Mouse (Mus musculus): ENCODE data around the gene Sfrp2.

Gene Sfrp2

GRCm38 (mm10) chr3:83771160-83771869, 5.2 kb downstream of the Sfrp2 start:
- DNase-seq (ENCODE audit: low read depth, low spot score) = no peak

GRCm38 (mm10) chr3:83773281-83773680, 7.2 kb downstream of the Sfrp2 start:
- DNase-seq (ENCODE audit: low read depth, low spot score) = no peak

DNA sequence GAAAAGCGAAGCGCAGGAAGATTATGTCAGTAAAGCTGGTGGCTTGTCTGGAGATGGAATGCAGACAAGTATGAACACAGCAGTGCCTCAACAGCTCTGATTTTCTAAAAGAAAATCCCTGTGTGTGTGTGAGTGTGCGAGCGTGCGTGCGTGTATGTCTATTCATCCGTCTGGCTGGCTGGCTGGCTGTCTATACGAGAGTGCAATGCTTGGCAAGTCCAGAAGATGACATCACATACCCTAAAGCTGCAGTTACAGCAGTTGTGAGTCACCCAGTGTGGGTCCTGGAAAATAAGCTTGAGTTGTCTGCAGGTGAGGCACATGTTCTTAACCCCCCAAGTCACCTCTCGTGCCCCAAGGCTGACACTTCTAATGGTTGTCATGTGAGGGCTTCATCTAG, 9.3 kb downstream of the Sfrp2 start:
- DNase-seq (ENCODE audit: low read depth, low spot score) = no peak

GRCm38 (mm10) chr3:83781460-83782222, 15.5 kb downstream of the Sfrp2 start:
- DNase-seq (ENCODE audit: low read depth, low spot score) = no peak

GRCm38 (mm10) chr3:83783716-83784469, 17.8 kb downstream of the Sfrp2 start:
- DNase-seq (ENCODE audit: low read depth, low spot score) = no peak

GRCm38 (mm10) chr3:83784726-83785125, 18.6 kb downstream of the Sfrp2 start:
- DNase-seq (ENCODE audit: low read depth, low spot score) = no peak

DNA sequence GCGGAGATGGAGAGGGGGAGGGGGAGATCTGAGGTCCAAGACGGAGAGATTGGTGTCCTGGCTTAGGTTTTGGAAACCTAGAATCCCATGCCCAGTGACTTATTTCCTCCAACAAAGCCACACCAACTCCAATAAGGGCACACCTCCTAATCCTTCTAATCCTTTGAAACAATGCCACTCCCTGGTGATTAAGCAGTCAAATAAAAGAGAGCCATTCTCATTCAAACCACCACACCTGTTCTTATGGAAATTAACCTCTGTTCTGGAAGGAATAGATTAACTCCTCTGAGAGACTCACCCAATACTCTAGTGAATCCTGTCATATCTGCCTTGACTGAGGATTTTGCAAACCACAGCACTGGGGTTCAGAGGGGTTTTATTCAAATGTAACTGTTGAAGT, 21.0 kb downstream of the Sfrp2 start:
- no peak for DNase-seq (ENCODE audit: low read depth, low spot score)

GRCm38 (mm10) chr3:83787776-83788305, 21.7 kb downstream of the Sfrp2 start:
- no peak for DNase-seq (ENCODE audit: low read depth, low spot score)

DNA sequence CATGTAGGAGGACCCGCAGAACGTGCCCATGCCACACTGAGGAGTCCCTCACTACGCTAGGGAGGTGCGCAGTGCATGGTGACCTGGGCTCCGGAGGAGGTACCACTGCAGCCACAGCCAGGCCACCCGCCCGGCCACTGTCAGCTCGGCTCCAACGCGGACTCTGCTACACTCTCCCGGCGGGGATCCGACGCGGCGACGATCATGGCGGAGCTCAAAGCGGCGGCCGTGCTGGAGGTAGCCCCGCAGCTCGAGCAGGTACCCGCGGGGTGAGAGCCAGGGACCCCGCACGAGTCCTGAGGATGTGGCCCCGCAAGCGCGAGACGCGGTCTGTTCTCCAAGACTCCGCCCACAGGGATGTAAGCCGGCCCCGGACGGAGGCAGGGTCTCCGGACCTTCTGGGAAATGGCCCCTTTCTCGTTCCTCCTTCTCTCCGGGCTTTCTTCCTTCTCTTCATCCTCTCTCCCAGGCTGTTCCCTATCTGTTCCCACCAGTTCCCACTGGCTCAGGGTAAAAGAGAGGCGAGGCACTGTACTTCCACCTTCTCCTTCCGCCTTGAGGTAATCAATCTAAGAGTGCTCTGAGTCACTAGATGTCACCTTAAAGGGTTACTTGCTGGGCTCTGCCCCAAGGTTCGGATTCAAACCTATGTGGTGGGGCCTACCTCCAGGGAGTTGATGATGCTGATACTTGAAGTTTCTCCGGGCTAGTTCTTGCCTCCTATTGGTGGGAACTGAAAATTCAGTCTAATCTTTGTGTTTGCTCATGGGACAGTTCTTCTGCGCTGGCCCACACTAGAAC, 23.7 kb downstream of the Sfrp2 start:
- DNase-seq (ENCODE audit: low read depth, low spot score) = no peak

DNA sequence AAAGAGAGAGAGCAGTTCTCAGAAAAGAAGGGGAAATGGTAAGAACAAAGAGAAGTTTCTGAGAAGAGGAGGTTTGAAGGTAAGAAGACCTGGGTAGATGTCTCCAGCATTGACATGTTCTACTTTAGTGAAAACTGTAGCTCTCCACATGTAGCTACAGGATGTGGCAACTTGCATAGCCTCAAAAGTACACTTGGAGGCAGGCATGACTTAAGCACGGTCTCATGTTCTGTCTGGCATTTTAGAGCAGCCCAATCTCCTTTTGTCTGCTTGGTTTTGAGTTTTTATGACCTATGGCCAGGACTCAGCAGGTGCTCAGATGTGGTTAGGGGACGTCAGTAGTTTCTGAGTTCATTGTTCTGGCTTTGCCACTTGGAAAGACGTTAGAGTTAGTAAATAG, 25.3 kb downstream of the Sfrp2 start:
- no peak for DNase-seq (ENCODE audit: low read depth, low spot score)

DNA sequence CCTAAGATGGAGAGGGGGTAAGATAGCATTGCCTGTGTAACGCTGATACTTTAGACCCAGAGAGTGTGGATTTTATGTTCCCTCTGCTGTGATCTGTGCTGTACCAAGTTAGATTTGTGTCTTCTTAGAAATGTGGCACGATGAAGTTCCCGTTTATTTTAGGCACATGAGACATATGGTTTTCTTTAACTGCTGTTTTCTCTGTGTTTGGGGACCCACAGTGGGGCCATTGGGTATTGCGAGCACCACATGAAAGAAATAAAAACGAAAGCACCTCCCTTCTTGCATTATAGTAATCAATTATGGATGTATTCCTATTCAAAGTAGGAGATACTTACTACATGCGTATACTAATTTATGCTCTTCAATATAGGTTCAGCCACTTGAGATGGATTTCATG, 31.0 kb downstream of the Sfrp2 start:
- no peak for DNase-seq (ENCODE audit: low read depth, low spot score)

- no peak for DNase-seq (ENCODE audit: low read depth, low spot score)
Observed at GRCm38 (mm10) chr3:83797828-83798227, 31.7 kb downstream of the Sfrp2 start.

GRCm38 (mm10) chr3:83799486-83799885, 33.4 kb downstream of the Sfrp2 start:
- DNase-seq (ENCODE audit: low read depth, low spot score) = no peak

- DNase-seq (ENCODE audit: low read depth, low spot score) = no peak
Observed at GRCm38 (mm10) chr3:83801649-83802155, 35.6 kb downstream of the Sfrp2 start.

GRCm38 (mm10) chr3:83808483-83808882, 42.4 kb downstream of the Sfrp2 start:
- DNase-seq (ENCODE audit: low read depth, low spot score) = no peak

DNA sequence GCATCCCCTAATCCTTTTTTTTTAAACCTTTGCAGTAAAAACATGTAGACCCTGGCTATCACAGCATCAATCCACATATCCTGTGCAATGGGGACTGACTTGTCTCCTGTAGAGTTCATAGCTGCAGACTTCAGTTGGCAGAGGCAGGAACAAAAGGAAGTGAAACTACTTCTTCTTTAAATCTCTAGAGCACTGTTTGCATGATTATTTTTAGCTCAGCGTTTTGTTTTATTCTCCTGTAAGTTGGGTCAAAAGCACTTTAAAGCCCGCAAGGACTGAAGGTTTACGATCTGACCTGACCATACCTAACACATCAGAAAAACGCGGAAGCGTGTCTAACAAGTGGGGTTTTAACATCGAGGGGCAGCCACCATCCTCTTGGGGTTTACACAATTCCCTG, 45.9 kb downstream of the Sfrp2 start:
- no peak for DNase-seq (ENCODE audit: low read depth, low spot score)

GRCm38 (mm10) chr3:83812863-83813262, 46.7 kb downstream of the Sfrp2 start:
- no peak for DNase-seq (ENCODE audit: low read depth, low spot score)

DNA sequence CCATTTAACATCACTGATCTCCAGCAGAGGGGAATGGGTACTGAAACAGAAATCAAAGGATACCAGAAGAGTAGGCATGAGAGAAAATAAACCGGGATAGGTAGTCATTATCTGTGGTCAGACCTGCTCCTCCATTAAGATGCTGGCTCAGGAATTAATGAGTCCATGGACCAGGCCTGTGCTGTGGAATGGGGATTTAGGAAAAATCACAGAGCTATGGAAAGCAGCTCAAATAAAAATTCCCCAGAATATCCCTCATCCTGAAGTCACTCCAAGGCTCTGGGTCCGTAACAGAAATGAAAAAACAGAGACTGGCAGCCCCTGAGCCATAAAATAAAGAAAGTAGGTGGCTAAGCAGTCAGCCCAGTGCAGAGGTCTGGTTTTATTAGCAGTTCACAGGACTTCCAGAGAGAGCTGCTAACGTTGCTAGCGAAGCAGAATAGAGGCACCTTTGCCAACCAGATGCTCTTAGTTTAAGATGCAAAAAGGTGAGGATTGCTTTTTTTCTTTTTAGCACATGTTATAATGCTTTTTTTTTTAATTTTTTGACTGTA, 50.3 kb downstream of the Sfrp2 start:
- DNase-seq (ENCODE audit: low read depth, low spot score) = no peak

- no peak for DNase-seq (ENCODE audit: low read depth, low spot score)
Observed at GRCm38 (mm10) chr3:83823774-83824173, 57.7 kb downstream of the Sfrp2 start.
